Mouse (Mus musculus): ENCODE measurements at regions not wholly inside any gene's neighbourhood (a gene's known extent, or its start where the extent isn't known, plus 50 kb on each side); places are given as distances from the start of the nearest gene placed in this dataset.

GRCm38 (mm10) chr16:71622664-71623063 lies 685.4 kb upstream of the Robo1 start:
- Histone ChIP-seq H3K9ac (ENCODE audit: low read length) (no peak overlapping the region), H3K4me2 (ENCODE audit: low read depth, low read length, severe bottlenecking) (no peak overlapping the region), H3K9me3 (ENCODE audit: control insufficient read depth, low read length) (no peaks in the 10 kb centered on the region), H3K4me3 (ENCODE audit: low read depth, low read length) (no peak overlapping the region), H3K36me3 (ENCODE audit: control insufficient read depth, insufficient read depth, low read length) (no peaks in the 10 kb centered on the region), H3K27ac (ENCODE audit: low read depth, low read length) (no peak overlapping the region), H3K4me1 (replicated peaks; ENCODE audit: control insufficient read depth, insufficient read depth, low read length) (no peaks in the 10 kb centered on the region), H3K27me3 (ENCODE audit: control insufficient read depth, insufficient read depth, low read length) (no peaks in the 10 kb centered on the region)
- ATAC-seq (replicated peaks; ENCODE audit: low FRiP score) (no peak), DNase-seq (ENCODE audit: low spot score) (no peak)
- WGBS = 88% methylated on average over 8 of the region's 8 CpGs

- Histone ChIP-seq H3K9ac (ENCODE audit: low read length) (no peak overlapping the region), H3K4me1 (replicated peaks; ENCODE audit: control insufficient read depth, insufficient read depth, low read length) (no peaks in the 10 kb centered on the region), H3K9me3 (ENCODE audit: control insufficient read depth, low read length) (no peaks in the 10 kb centered on the region), H3K27me3 (ENCODE audit: control insufficient read depth, insufficient read depth, low read length) (no peaks in the 10 kb centered on the region), H3K4me3 (ENCODE audit: low read depth, low read length) (no peak overlapping the region), H3K4me2 (ENCODE audit: low read depth, low read length, severe bottlenecking) (no peak overlapping the region), H3K27ac (ENCODE audit: low read depth, low read length) (no peak overlapping the region), H3K36me3 (ENCODE audit: control insufficient read depth, insufficient read depth, low read length) (no peaks in the 10 kb centered on the region)
- DNase-seq (ENCODE audit: low spot score) (no peak), ATAC-seq (replicated peaks; ENCODE audit: low FRiP score) (no peak)
- 95% methylated on average over 2 of the region's 2 CpGs for WGBS
Measured at GRCm38 (mm10) chr16:71640361-71640760, 667.7 kb upstream of the Robo1 start.

GRCm38 (mm10) chr16:71643223-71643622 lies 664.9 kb upstream of the Robo1 start:
- no peaks in the 10 kb centered on the region for H3K9me3 ChIP-seq (ENCODE audit: control insufficient read depth, low read length)
- no peaks in the 10 kb centered on the region for H3K36me3 ChIP-seq (ENCODE audit: control insufficient read depth, insufficient read depth, low read length)
- H3K27me3 ChIP-seq (ENCODE audit: control insufficient read depth, insufficient read depth, low read length) = no peaks in the 10 kb centered on the region
- no peak overlapping the region for H3K9ac ChIP-seq (ENCODE audit: low read length)
- H3K4me2 ChIP-seq (ENCODE audit: low read depth, low read length, severe bottlenecking) = no peak overlapping the region
- H3K27ac ChIP-seq (ENCODE audit: low read depth, low read length) = no peak overlapping the region
- no peaks in the 10 kb centered on the region for H3K4me1 ChIP-seq (replicated peaks; ENCODE audit: control insufficient read depth, insufficient read depth, low read length)
- H3K4me3 ChIP-seq (ENCODE audit: low read depth, low read length) = no peak overlapping the region
- 44% methylated on average over 6 of the region's 6 CpGs for WGBS
- DNase-seq (ENCODE audit: low spot score) (peak; percentile 47), ATAC-seq (replicated peaks; ENCODE audit: low FRiP score) (0 out of 2 replicates have a peak, but pooled peaks have one; percentile 21)

GRCm38 (mm10) chr16:71678075-71678701 lies 629.9 kb upstream of the Robo1 start:
- H3K4me3 ChIP-seq (ENCODE audit: low read depth, low read length) = no peak overlapping the region
- 21% methylated on average over 2 of the region's 2 CpGs for WGBS
- no peak for DNase-seq (ENCODE audit: low spot score)
- no peaks in the 10 kb centered on the region for H3K27me3 ChIP-seq (ENCODE audit: control insufficient read depth, insufficient read depth, low read length)
- H3K36me3 ChIP-seq (ENCODE audit: control insufficient read depth, insufficient read depth, low read length) = no peaks in the 10 kb centered on the region
- ATAC-seq (replicated peaks; ENCODE audit: low FRiP score) = no peak
- no peaks in the 10 kb centered on the region for H3K4me1 ChIP-seq (replicated peaks; ENCODE audit: control insufficient read depth, insufficient read depth, low read length)
- no peak overlapping the region for H3K4me2 ChIP-seq (ENCODE audit: low read depth, low read length, severe bottlenecking)
- no peak overlapping the region for H3K27ac ChIP-seq (ENCODE audit: low read depth, low read length)
- H3K9ac ChIP-seq (ENCODE audit: low read length) = no peak overlapping the region
- no peaks in the 10 kb centered on the region for H3K9me3 ChIP-seq (ENCODE audit: control insufficient read depth, low read length)

GRCm38 (mm10) chr16:71693464-71693863 lies 614.6 kb upstream of the Robo1 start:
- Histone ChIP-seq H3K4me1 (replicated peaks; ENCODE audit: control insufficient read depth, insufficient read depth, low read length) (no peaks in the 10 kb centered on the region), H3K4me2 (ENCODE audit: low read depth, low read length, severe bottlenecking) (no peak overlapping the region), H3K27me3 (ENCODE audit: control insufficient read depth, insufficient read depth, low read length) (no peaks in the 10 kb centered on the region), H3K4me3 (ENCODE audit: low read depth, low read length) (no peak overlapping the region), H3K36me3 (ENCODE audit: control insufficient read depth, insufficient read depth, low read length) (no peaks in the 10 kb centered on the region), H3K9ac (ENCODE audit: low read length) (no peak overlapping the region), H3K27ac (ENCODE audit: low read depth, low read length) (no peak overlapping the region), H3K9me3 (ENCODE audit: control insufficient read depth, low read length) (no peaks in the 10 kb centered on the region)
- DNase-seq (ENCODE audit: low spot score) = no peak
- WGBS = 60% methylated on average over 4 of the region's 4 CpGs
- ATAC-seq (replicated peaks; ENCODE audit: low FRiP score) = no peak

- Histone ChIP-seq H3K27ac (ENCODE audit: low read depth, low read length) (no peak overlapping the region), H3K4me2 (ENCODE audit: low read depth, low read length, severe bottlenecking) (no peak overlapping the region), H3K36me3 (ENCODE audit: control insufficient read depth, insufficient read depth, low read length) (no peaks in the 10 kb centered on the region), H3K9me3 (ENCODE audit: control insufficient read depth, low read length) (no peaks in the 10 kb centered on the region), H3K27me3 (ENCODE audit: control insufficient read depth, insufficient read depth, low read length) (no peaks in the 10 kb centered on the region), H3K4me1 (replicated peaks; ENCODE audit: control insufficient read depth, insufficient read depth, low read length) (no peaks in the 10 kb centered on the region), H3K4me3 (ENCODE audit: low read depth, low read length) (no peak overlapping the region), H3K9ac (ENCODE audit: low read length) (no peak overlapping the region)
- DNase-seq (ENCODE audit: low spot score) = no peak
- no peak for ATAC-seq (replicated peaks; ENCODE audit: low FRiP score)
Measured at GRCm38 (mm10) chr16:71705846-71706245, 602.3 kb upstream of the Robo1 start.

GRCm38 (mm10) chr16:71709684-71710083 lies 598.4 kb upstream of the Robo1 start:
- Histone ChIP-seq H3K27me3 (ENCODE audit: control insufficient read depth, insufficient read depth, low read length) (no peaks in the 10 kb centered on the region), H3K36me3 (ENCODE audit: control insufficient read depth, insufficient read depth, low read length) (no peaks in the 10 kb centered on the region), H3K9me3 (ENCODE audit: control insufficient read depth, low read length) (no peaks in the 10 kb centered on the region), H3K4me3 (ENCODE audit: low read depth, low read length) (no peak overlapping the region), H3K4me2 (ENCODE audit: low read depth, low read length, severe bottlenecking) (no peak overlapping the region), H3K4me1 (replicated peaks; ENCODE audit: control insufficient read depth, insufficient read depth, low read length) (no peaks in the 10 kb centered on the region), H3K27ac (ENCODE audit: low read depth, low read length) (no peak overlapping the region), H3K9ac (ENCODE audit: low read length) (no peak overlapping the region)
- DNase-seq (ENCODE audit: low spot score) (no peak), ATAC-seq (replicated peaks; ENCODE audit: low FRiP score) (no peak)
- WGBS = 92% methylated on average over 3 of the region's 3 CpGs

- no peak overlapping the region for H3K27ac ChIP-seq (ENCODE audit: low read depth, low read length)
- H3K4me3 ChIP-seq (ENCODE audit: low read depth, low read length) = no peak overlapping the region
- H3K4me2 ChIP-seq (ENCODE audit: low read depth, low read length, severe bottlenecking) = no peak overlapping the region
- H3K9ac ChIP-seq (ENCODE audit: low read length) = no peak overlapping the region
- no peaks in the 10 kb centered on the region for H3K27me3 ChIP-seq (ENCODE audit: control insufficient read depth, insufficient read depth, low read length)
- DNase-seq (ENCODE audit: low spot score) = no peak
- no peak for ATAC-seq (replicated peaks; ENCODE audit: low FRiP score)
- no peaks in the 10 kb centered on the region for H3K9me3 ChIP-seq (ENCODE audit: control insufficient read depth, low read length)
- H3K36me3 ChIP-seq (ENCODE audit: control insufficient read depth, insufficient read depth, low read length) = no peaks in the 10 kb centered on the region
- WGBS = 65% methylated on average over 2 of the region's 2 CpGs
- no peaks in the 10 kb centered on the region for H3K4me1 ChIP-seq (replicated peaks; ENCODE audit: control insufficient read depth, insufficient read depth, low read length)
Measured at GRCm38 (mm10) chr16:71711879-71712278, 596.2 kb upstream of the Robo1 start.

GRCm38 (mm10) chr16:71717207-71717606 lies 590.9 kb upstream of the Robo1 start:
- Histone ChIP-seq H3K27ac (ENCODE audit: low read depth, low read length) (no peak overlapping the region), H3K27me3 (ENCODE audit: control insufficient read depth, insufficient read depth, low read length) (no peaks in the 10 kb centered on the region), H3K9me3 (ENCODE audit: control insufficient read depth, low read length) (no peaks in the 10 kb centered on the region), H3K4me1 (replicated peaks; ENCODE audit: control insufficient read depth, insufficient read depth, low read length) (no peaks in the 10 kb centered on the region), H3K9ac (ENCODE audit: low read length) (no peak overlapping the region), H3K4me3 (ENCODE audit: low read depth, low read length) (no peak overlapping the region), H3K4me2 (ENCODE audit: low read depth, low read length, severe bottlenecking) (no peak overlapping the region), H3K36me3 (ENCODE audit: control insufficient read depth, insufficient read depth, low read length) (no peaks in the 10 kb centered on the region)
- WGBS = 0% methylated on average over 3 of the region's 3 CpGs
- DNase-seq (ENCODE audit: low spot score) (no peak), ATAC-seq (replicated peaks; ENCODE audit: low FRiP score) (peak; percentile 60; the same call in 1 of the 2 replicates)
